Mouse (Mus musculus) megakaryocyte, embryonic 14.5 days (primary cell): ENCODE results near the gene Sec11a.

Experiments
- FLI1 ChIP-seq: IDR thresholded peaks from 2 replicates; pipeline ENCODE4 v1.6.1; 2012; ENCODE audit warnings: low read length, inconsistent platforms, mixed read lengths
- GATA1 ChIP-seq: IDR thresholded peaks from 3 replicates; pipeline ENCODE4 v1.6.1; 2012; ENCODE audit warnings: mixed read lengths, low read length, inconsistent platforms, borderline replicate concordance

- TF ChIP-seq GATA1 (no peak), FLI1 (no peak)
These were observed 36.5 kb downstream of the Sec11a start for GRCm38 (mm10) chr7:80911053-80911452.
